Mouse (Mus musculus): Measurements from ENCODE around the gene Siglech. TPM values are rescaled to one million over a fixed set of nuclear protein-coding genes. Genes with fewer than 3 reads are reported as not detected.

The Siglech gene
- polyA plus RNA-seq, 1 experiment from 2014 or later: 2.2 TPM

- H3K4me3 ChIP-seq (replicated peaks; ENCODE audit: low read length): no peak overlapping the region
- peaks cover 30% of the 10 kb centered on the region for H3K36me3 ChIP-seq (ENCODE audit: control insufficient read depth, insufficient read depth)
- no peak for ATAC-seq
- no peak overlapping the region for H3K27ac ChIP-seq (ENCODE audit: low read length)
- WGBS: 88% methylated on average over 5 of the region's 5 CpGs
- H3K27me3 ChIP-seq (replicated peaks; ENCODE audit: control insufficient read depth, insufficient read depth, low read length): no peaks in the 10 kb centered on the region
- no peak overlapping the region for H3K9ac ChIP-seq (replicated peaks; ENCODE audit: low read depth, low read length)
- no peaks in the 10 kb centered on the region for H3K4me1 ChIP-seq (replicated peaks; ENCODE audit: control insufficient read depth, insufficient read depth, low read length)
- H3K4me2 ChIP-seq (ENCODE audit: low read length): no peak overlapping the region
- H3K9me3 ChIP-seq (ENCODE audit: control insufficient read depth, low read length): no peaks in the 10 kb centered on the region
Measured at GRCm38 (mm10) chr7:55824468-55824867, 56.5 kb downstream of the Siglech start.

- no peak overlapping the region for H3K4me3 ChIP-seq (replicated peaks; ENCODE audit: low read length)
- H3K9me3 ChIP-seq (ENCODE audit: control insufficient read depth, low read length): no peaks in the 10 kb centered on the region
- H3K27me3 ChIP-seq (replicated peaks; ENCODE audit: control insufficient read depth, insufficient read depth, low read length): no peaks in the 10 kb centered on the region
- peaks cover 24% of the 10 kb centered on the region for H3K36me3 ChIP-seq (ENCODE audit: control insufficient read depth, insufficient read depth)
- H3K27ac ChIP-seq (ENCODE audit: low read length): no peak overlapping the region
- no peak overlapping the region for H3K9ac ChIP-seq (replicated peaks; ENCODE audit: low read depth, low read length)
- ATAC-seq: no peak
- H3K4me2 ChIP-seq (ENCODE audit: low read length): no peak overlapping the region
- H3K4me1 ChIP-seq (replicated peaks; ENCODE audit: control insufficient read depth, insufficient read depth, low read length): no peaks in the 10 kb centered on the region
- 86% methylated on average over 9 of the region's 9 CpGs for WGBS
Measured at GRCm38 (mm10) chr7:55827551-55827950, 59.6 kb downstream of the Siglech start.

Other genes with a start within 250 kb of the Siglech start
- gene Tubgcp5, start 26.0 kb downstream of the Siglech start, polyA plus RNA-seq (2015; fragmentation: Nextera tagmentation; extraction: Ambion mirVana): 36.0 and 39.2 TPM in 2 replicates
- gene Cyfip1, start 73.6 kb downstream of the Siglech start, polyA plus RNA-seq (2015; fragmentation: Nextera tagmentation; extraction: Ambion mirVana): 62.1 and 71.9 TPM in 2 replicates
- gene Nipa2, start 194.3 kb downstream of the Siglech start, polyA plus RNA-seq (2015; fragmentation: Nextera tagmentation; extraction: Ambion mirVana): 33.2 and 39.3 TPM in 2 replicates